Mouse (Mus musculus) thymus, postnatal 10 days (tissue): ENCODE results near the gene Olfr155.

ENCODE experiments used
- DNase-seq, 2 experiments: peaks; one replicate each; pipeline ENCODE4 v3.0.0; 2021; ENCODE audit warnings: low spot score in 2 of 2

Olfr155 gene

GRCm38 (mm10) chr4:43851265-43851664, at the start of gene Olfr155:
TSS of gene Olfr155 (plus strand) at chr4:43851565.
- no peak for DNase-seq

- no peak for DNase-seq
Measured at GRCm38 (mm10) chr4:43822896-43823550, 28.3 kb upstream of the Olfr155 start.

- DNase-seq: no peak
Measured at GRCm38 (mm10) chr4:43823845-43824337, 27.5 kb upstream of the Olfr155 start, which contains the start of gene Olfr156. TSS of gene Olfr156 (minus strand) at chr4:43823895.

- no peak for DNase-seq
Measured at GRCm38 (mm10) chr4:43828806-43829205, 22.6 kb upstream of the Olfr155 start.

- no peak for DNase-seq
Measured at GRCm38 (mm10) chr4:43832031-43832430, 19.3 kb upstream of the Olfr155 start.

GRCm38 (mm10) chr4:43833752-43834151, 17.6 kb upstream of the Olfr155 start:
- no peak for DNase-seq

GRCm38 (mm10) chr4:43834749-43835148, 16.6 kb upstream of the Olfr155 start:
- DNase-seq: no peak

- no peak for DNase-seq
Measured at GRCm38 (mm10) chr4:43838326-43838725, 13.0 kb upstream of the Olfr155 start.

GRCm38 (mm10) chr4:43840101-43840500, 11.3 kb upstream of the Olfr155 start, which contains the start of gene Olfr157:
TSS of gene Olfr157 (minus strand) at chr4:43840201.
- no peak for DNase-seq

- DNase-seq: no peak
Measured at GRCm38 (mm10) chr4:43854101-43854500, 2.7 kb downstream of the Olfr155 start.

- no peak for DNase-seq
Measured at GRCm38 (mm10) chr4:43859886-43860285, 8.5 kb downstream of the Olfr155 start.

- DNase-seq: peak; percentile 16 to 61
Measured at GRCm38 (mm10) chr4:43860744-43861519, 9.6 kb downstream of the Olfr155 start.

GRCm38 (mm10) chr4:43863298-43863697, 11.9 kb downstream of the Olfr155 start:
- DNase-seq: no peak

GRCm38 (mm10) chr4:43869821-43870220, 18.5 kb downstream of the Olfr155 start:
- no peak for DNase-seq

GRCm38 (mm10) chr4:43874501-43874900, 23.1 kb downstream of the Olfr155 start:
- DNase-seq: no peak

- DNase-seq: peak; percentile 64 to 78
Measured at GRCm38 (mm10) chr4:43875160-43875918, 24.0 kb downstream of the Olfr155 start, which contains the start of gene Reck. TSS of gene Reck (plus strand) at chr4:43875530.

- DNase-seq: peak in 1 of 2 experiments; percentile 6
Measured at GRCm38 (mm10) chr4:43875919-43876411, 24.6 kb downstream of the Olfr155 start.

GRCm38 (mm10) chr4:43877230-43877629, 25.9 kb downstream of the Olfr155 start:
- no peak for DNase-seq

- no peak for DNase-seq
Measured at GRCm38 (mm10) chr4:43878121-43878776, 26.9 kb downstream of the Olfr155 start.

GRCm38 (mm10) chr4:43879566-43879965, 28.2 kb downstream of the Olfr155 start:
- no peak for DNase-seq

GRCm38 (mm10) chr4:43884196-43884595, 32.8 kb downstream of the Olfr155 start:
- DNase-seq: no peak
